Mouse (Mus musculus) heart, postnatal 0 days (tissue): ENCODE measurements around the gene Olfr992.

ENCODE experiments used
- CTCF ChIP-seq: IDR thresholded peaks from 2 replicates; pipeline ENCODE4 v1.5.1; 2016; ENCODE audit warnings: antibody characterized with exemption, control low read depth, low read depth
- EP300 ChIP-seq: IDR thresholded peaks from 2 replicates; pipeline ENCODE4 v1.6.1; 2016; ENCODE audit warnings: antibody characterized with exemption, low read depth

DNA sequence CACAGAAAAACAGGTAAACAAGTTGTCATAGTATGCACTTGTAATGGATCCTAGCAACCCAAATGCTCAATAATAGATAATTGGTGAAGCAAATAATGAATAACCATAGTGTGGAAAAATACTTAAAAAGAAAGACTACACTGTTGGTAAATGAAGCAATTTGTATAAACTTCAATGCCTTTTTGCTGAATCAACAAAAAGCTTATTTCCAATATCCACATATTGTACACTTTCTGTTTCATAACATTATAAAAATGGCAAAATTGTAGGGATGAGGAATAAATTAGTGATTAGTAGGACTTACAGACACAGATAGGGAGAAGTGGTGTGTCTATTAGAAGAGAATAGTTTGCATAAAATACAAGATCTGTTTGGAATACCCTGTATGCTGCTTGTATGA is 33.3 kb upstream of the Olfr992 start:
- TF ChIP-seq CTCF: no peak
- no peak for TF ChIP-seq EP300
